Mouse (Mus musculus) hematopoietic multipotent progenitor cell, adult 10-12 weeks (in vitro differentiated cells): ENCODE data around the gene Pls3. TPM values are rescaled to one million over a fixed set of nuclear protein-coding genes. Genes with fewer than 3 reads are reported as not detected.

Source experiments
- polyA plus RNA-seq: library from polyadenylated mRNA; stranded (reverse); fragments of >175 nt; gene quantifications from 2 replicates; pipeline ENCODE4 v1.2.3, GENCODE M21; 2012; ENCODE audit warnings: low replicate concordance

Pls3 gene
- polyA plus RNA-seq = 0.04 and 0.27 TPM in 2 replicates

DNA sequence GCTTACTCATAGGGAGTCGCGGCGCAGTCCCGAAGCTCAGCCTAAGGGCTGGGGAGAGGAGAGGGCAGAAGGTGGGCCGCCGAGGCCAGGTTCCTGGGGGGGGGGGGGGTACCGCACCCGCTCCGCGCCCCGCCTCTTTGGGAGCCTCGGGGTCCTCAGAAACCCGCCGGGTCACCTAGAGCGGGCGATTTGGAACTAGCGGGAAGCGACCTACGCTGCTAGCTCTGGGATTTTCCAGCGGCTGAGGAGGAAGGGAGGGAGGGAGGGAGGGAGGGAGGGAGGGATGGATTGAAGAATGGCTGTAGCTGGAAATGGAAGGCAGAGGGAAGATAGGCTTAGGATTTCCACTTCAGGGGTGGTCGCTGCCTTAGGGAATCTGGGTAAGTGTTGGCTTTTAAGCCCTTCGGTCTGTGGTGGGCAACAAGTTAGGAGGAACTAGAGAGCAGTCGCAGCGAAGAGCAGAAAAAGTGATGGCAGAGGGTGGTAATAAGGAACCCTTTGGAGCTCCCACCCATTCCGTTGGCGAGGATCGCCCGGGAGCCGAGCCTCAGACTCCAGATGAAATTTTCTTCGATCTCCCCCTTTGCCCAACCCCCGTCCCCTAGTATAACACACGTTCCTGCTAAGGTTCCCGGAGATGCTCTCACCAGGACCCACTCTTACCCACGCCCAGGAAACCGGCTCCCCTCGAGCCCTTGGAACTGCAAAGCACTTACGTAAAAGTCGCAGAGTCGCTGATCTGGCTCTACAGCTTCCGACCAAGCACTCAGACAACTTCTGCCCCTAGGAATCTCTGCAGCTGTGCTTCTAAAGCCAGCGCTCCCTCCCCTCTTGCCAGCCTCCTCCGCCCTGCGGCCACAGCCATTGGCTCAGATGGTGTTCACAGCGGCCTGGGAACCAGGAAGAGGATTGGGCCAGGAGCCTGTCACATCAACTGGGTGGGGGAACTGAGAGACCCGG lies at the start of gene Pls3:
Gene Pls3, minus strand, starts transcription at position 851 of the 960 bp plus-strand sequence.

